ENCODE assay signal across 17 mouse cellular contexts in the genomic region with DNA sequence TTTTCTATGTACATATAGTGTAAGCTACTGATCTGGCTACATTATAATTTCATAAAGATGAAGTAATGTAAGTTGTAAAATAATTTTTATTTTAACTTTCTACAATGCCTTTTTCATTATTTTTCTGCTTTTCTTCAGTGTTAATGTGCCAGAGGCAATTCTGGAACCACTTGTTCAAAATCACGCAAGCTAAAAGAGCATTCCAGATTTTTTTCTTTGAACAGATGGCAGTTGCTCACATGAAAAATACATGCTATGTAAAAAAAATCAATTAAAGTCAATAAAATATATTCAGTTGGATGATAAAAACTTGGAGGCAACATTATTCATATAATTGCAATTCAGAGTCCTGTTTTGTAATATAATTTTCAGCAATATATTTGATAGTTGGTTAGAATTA.
"Had no signal": no experiment of that assay in that cellular context is flagged by ENCODE, and none has a peak within 500 bp of the region (broad histone marks: within the 10 kb centered on the region; RNA-seq: fewer than 3 reads in every experiment).

No protein-coding gene starts in this region.

- ATAC-seq: lung, postnatal 0 days; midbrain, embryonic 13.5 days; midbrain, embryonic 15.5 days had no signal

- H3K9me3 ChIP-seq: lung, embryonic 15.5 days; megakaryocyte, embryonic 14.5 days; midbrain, embryonic 13.5 days; midbrain, embryonic 15.5 days; neural tube, embryonic 12.5 days; stomach, embryonic 15.5 days had no signal

- H3K4me3 ChIP-seq: lung, embryonic 15.5 days; megakaryocyte, embryonic 14.5 days; midbrain, embryonic 13.5 days; midbrain, embryonic 15.5 days; neural tube, embryonic 12.5 days; stomach, embryonic 15.5 days had no signal

- DNase-seq: lung, adult 2 months; lung, postnatal 14 days; lung, postnatal 36 days; right cerebral cortex, postnatal 14 days; thymus, adult 2 months; thymus, postnatal 25 days; thymus, postnatal 4 days had no signal

- H3K9ac ChIP-seq: lung, embryonic 15.5 days; midbrain, embryonic 13.5 days; midbrain, embryonic 15.5 days; neural tube, embryonic 12.5 days; stomach, embryonic 15.5 days had no signal

- H3K4me1 ChIP-seq: lung, embryonic 15.5 days; megakaryocyte, embryonic 14.5 days; midbrain, embryonic 13.5 days; midbrain, embryonic 15.5 days; neural tube, embryonic 12.5 days; stomach, embryonic 15.5 days had no signal

- H3K36me3 ChIP-seq: lung, embryonic 15.5 days; midbrain, embryonic 13.5 days; midbrain, embryonic 15.5 days; neural tube, embryonic 12.5 days; stomach, embryonic 15.5 days had no signal

- H3K27ac ChIP-seq: lung, embryonic 15.5 days; macrophage; midbrain, embryonic 13.5 days; midbrain, embryonic 15.5 days; neural tube, embryonic 12.5 days; stomach, embryonic 15.5 days; stomach, postnatal 0 days had no signal

- H3K4me2 ChIP-seq: lung, embryonic 15.5 days; midbrain, embryonic 11.5 days; midbrain, embryonic 13.5 days; midbrain, embryonic 15.5 days; neural tube, embryonic 12.5 days; stomach, embryonic 15.5 days had no signal

- H3K27me3 ChIP-seq: lung, embryonic 15.5 days; megakaryocyte, embryonic 14.5 days; midbrain, embryonic 13.5 days; midbrain, embryonic 15.5 days; neural tube, embryonic 12.5 days; stomach, embryonic 15.5 days had no signal
